In genomic region chr14:15148516-15148915, GRCm38 (mm10) we compare ENCODE assay signal across 22 mouse cellular contexts.
DNase-seq lines count a peak whose midpoint lies in the region; ATAC-seq and TF ChIP-seq lines count a peak whose summit lies in the region.
"Had no signal": no experiment of that assay in that cellular context is flagged by ENCODE, and none has a peak within 500 bp of the region (broad histone marks: within the 10 kb centered on the region; RNA-seq: fewer than 3 reads in every experiment).

No protein-coding gene starts in this region.

- no peak for TF ChIP-seq POLR2A in kidney, adult 2 months (IDR thresholded peaks at IDR 0.05; ENCODE audit: low read depth, low read length)

- DNase-seq in kidney, adult 2 months, result peak; percentile 69
- no peak for DNase-seq in kidney, postnatal 4 days
- DNase-seq in kidney, adult 8-10 months, result peak; percentile 7 to 39
- peak; percentile 53 for DNase-seq in kidney, adult 9 months
- DNase-seq in kidney, postnatal 14 days, result no peak
- peak; percentile 21 to 43 for DNase-seq in kidney, postnatal 36 days
- no peak for DNase-seq in kidney, postnatal 10 days
- DNase-seq: adrenal gland, adult 2 months; adrenal gland, adult 8-10 months; adrenal gland, postnatal 10 days; adrenal gland, postnatal 14 days; adrenal gland, postnatal 25 days; adrenal gland, postnatal 36 days; B cell, adult 2 months; cerebellum, adult 11 months; cerebellum, adult 11-12 months had no signal

- TF ChIP-seq CTCF in kidney, adult 2 months (conservative IDR thresholded peaks at IDR 0.05; ENCODE audit: insufficient read depth, insufficient read length, low read depth, low read length), result no peak

- H3K4me2 ChIP-seq in kidney, embryonic 15.5 days, result no peak overlapping the region

- peaks cover 11% of the 10 kb centered on the region for H3K4me1 ChIP-seq in kidney, adult 2 months (ENCODE audit: control insufficient read depth, insufficient read depth, low read length)
- no peaks in the 10 kb centered on the region for H3K4me1 ChIP-seq in kidney, embryonic 15.5 days

- H3K27ac ChIP-seq in kidney, adult 2 months (ENCODE audit: insufficient read depth, low read depth, low read length), result no peak overlapping the region
- no peak overlapping the region for H3K27ac ChIP-seq in kidney, embryonic 15.5 days

- WGBS in kidney, adult 2 months, result 75% methylated on average over 1 of the region's 1 CpGs
- 93% methylated on average over 1 of the region's 1 CpGs for WGBS in kidney, embryonic 15.5 days

- H3K4me3 ChIP-seq in kidney, adult 2 months (ENCODE audit: insufficient read depth, low read depth, low read length), result no peak overlapping the region
- H3K4me3 ChIP-seq in kidney, embryonic 15.5 days (replicated peaks), result no peak overlapping the region

- H3K9me3 ChIP-seq in kidney, embryonic 15.5 days (replicated peaks), result no peaks in the 10 kb centered on the region
- H3K9me3 ChIP-seq: G1E had no signal

- ATAC-seq in kidney, embryonic 15.5 days (replicated peaks; ENCODE audit: low FRiP score), result no peak
- ATAC-seq: activated CD4-positive, CD25-positive, alpha-beta regulatory T cell, adult 4 months; CD4-positive, CD25-positive, alpha-beta regulatory T cell, adult 4 months; Patski had no signal

- H3K27me3 ChIP-seq in kidney, adult 2 months (replicated peaks; ENCODE audit: control insufficient read depth, insufficient read depth, low read length), result no peaks in the 10 kb centered on the region
- H3K27me3 ChIP-seq in kidney, embryonic 15.5 days, result no peaks in the 10 kb centered on the region
- H3K27me3 ChIP-seq: CH12.LX, Patski had no signal

- no peak overlapping the region for H3K9ac ChIP-seq in kidney, embryonic 15.5 days

- H3K36me3 ChIP-seq in kidney, adult 2 months (ENCODE audit: control insufficient read depth, insufficient read depth, low read length), result no peaks in the 10 kb centered on the region
- H3K36me3 ChIP-seq in kidney, embryonic 15.5 days, result no peaks in the 10 kb centered on the region
- H3K36me3 ChIP-seq: G1E had no signal

Comparison
In these comparisons a context has a peak if more than half of its experiments do, and no peak if none do; other contexts are left out.
1. DNase-seq: peak in kidney, adult 2 months (single experiment), kidney, adult 8-10 months (2 of 2), kidney, adult 9 months (single experiment) and kidney, postnatal 36 days (2 of 2); none in kidney, postnatal 4 days (0 of 2), kidney, postnatal 14 days (single experiment) and kidney, postnatal 10 days (single experiment).